17 mouse cellular contexts compared by ENCODE assay signal in the genomic region with DNA sequence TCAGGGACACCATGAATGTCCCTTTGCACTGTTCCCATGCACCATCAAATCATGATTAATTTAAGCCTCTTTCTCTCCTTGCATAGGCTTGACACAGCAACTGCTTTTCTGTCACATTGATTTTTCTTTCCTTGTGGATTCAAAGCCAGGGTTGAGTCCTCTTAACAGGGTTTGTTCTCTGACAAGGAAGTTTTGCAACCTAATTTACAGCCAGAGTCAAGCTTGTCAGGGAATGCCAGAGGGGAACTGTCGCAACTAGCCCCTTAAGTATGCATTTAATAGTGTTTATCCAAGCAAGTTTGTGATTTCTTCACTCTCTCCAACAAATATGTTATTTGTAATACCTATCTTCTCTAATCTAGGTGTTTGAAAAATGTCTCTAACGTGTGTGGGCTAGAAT.
A peak's percentile ranks its signal among the peaks of the same experiment; 100 is the strongest.
DNase-seq lines count a peak whose midpoint lies in the region; ATAC-seq and TF ChIP-seq lines count a peak whose summit lies in the region.
"Had no signal": no experiment of that assay in that cellular context is flagged by ENCODE, and none has a peak within 500 bp of the region (broad histone marks: within the 10 kb centered on the region; RNA-seq: fewer than 3 reads in every experiment).

No protein-coding gene starts in this region.

- no peak overlapping the region for H3K4me3 ChIP-seq in kidney, postnatal 0 days (replicated peaks; ENCODE audit: low read depth, low read length)
- H3K4me3 ChIP-seq: heart, embryonic 13.5 days; midbrain, embryonic 12.5 days had no signal

- no peaks in the 10 kb centered on the region for H3K4me1 ChIP-seq in kidney, postnatal 0 days (replicated peaks; ENCODE audit: insufficient read depth, low read length)
- H3K4me1 ChIP-seq: heart, embryonic 13.5 days; midbrain, embryonic 12.5 days had no signal

- H3K9ac ChIP-seq in kidney, postnatal 0 days (ENCODE audit: low read depth, low read length) = no peak overlapping the region
- H3K9ac ChIP-seq: heart, embryonic 13.5 days; midbrain, embryonic 12.5 days had no signal

- TF ChIP-seq CTCF in kidney, postnatal 0 days (IDR thresholded peaks at IDR 0.05; ENCODE audit: low read depth) = no peak

- H3K36me3 ChIP-seq in kidney, postnatal 0 days (ENCODE audit: insufficient read depth, low read length) = no peaks in the 10 kb centered on the region
- H3K36me3 ChIP-seq: heart, embryonic 13.5 days; midbrain, embryonic 12.5 days had no signal

- H3K9me3 ChIP-seq in kidney, postnatal 0 days (replicated peaks; ENCODE audit: low read length) = no peaks in the 10 kb centered on the region
- H3K9me3 ChIP-seq: heart, embryonic 13.5 days; midbrain, embryonic 12.5 days had no signal

- peak; percentile 25 for DNase-seq in adrenal gland, adult 2 months
- no peak for DNase-seq in adrenal gland, postnatal 4 days (ENCODE audit: low spot score in 2 of 2)
- DNase-seq in kidney, postnatal 0 days (ENCODE audit: low spot score) = peak; percentile 25
- DNase-seq in kidney, adult 11 months = no peak
- peak; percentile 33 for DNase-seq in adipocyte (ENCODE audit: low spot score)
- DNase-seq in lung, postnatal 14 days = peak; percentile 15
- no peak for DNase-seq in ovary, postnatal 36 days (ENCODE audit: low spot score)
- DNase-seq: cerebellum, postnatal 25 days; heart, postnatal 4 days; kidney, postnatal 4 days; liver; thymus, postnatal 14 days had no signal

- H3K27ac ChIP-seq in kidney, postnatal 0 days = no peak overlapping the region
- H3K27ac ChIP-seq: heart, embryonic 13.5 days; midbrain, embryonic 12.5 days had no signal

- H3K27me3 ChIP-seq in kidney, postnatal 0 days (ENCODE audit: insufficient read depth, low read length) = no peaks in the 10 kb centered on the region
- H3K27me3 ChIP-seq: CH12.LX; heart, embryonic 13.5 days; midbrain, embryonic 12.5 days had no signal

- H3K4me2 ChIP-seq in kidney, postnatal 0 days (ENCODE audit: low read length) = no peak overlapping the region
- H3K4me2 ChIP-seq: heart, embryonic 13.5 days; midbrain, embryonic 12.5 days had no signal

- no peak for ATAC-seq in kidney, postnatal 0 days (replicated peaks; ENCODE audit: low FRiP score, low read depth)
- no peak for ATAC-seq in CD4-positive, CD25-positive, alpha-beta regulatory T cell, adult 4 months
- ATAC-seq: intestine, embryonic 16.5 days had no signal

- WGBS in kidney, postnatal 0 days = 36% methylated on average over 2 of the region's 2 CpGs

Comparison
In these comparisons a context has a peak if more than half of its experiments do, and no peak if none do; other contexts are left out.
1. DNase-seq: peak in adrenal gland, adult 2 months (single experiment), kidney, postnatal 0 days (single experiment), adipocyte (single experiment) and lung, postnatal 14 days (single experiment); none in adrenal gland, postnatal 4 days (0 of 2), kidney, adult 11 months (single experiment) and ovary, postnatal 36 days (single experiment).